Mouse (Mus musculus) megakaryocyte, adult 5-6 weeks (primary cell): ENCODE data around the gene Scand1. TPM values are rescaled to one million over a fixed set of nuclear protein-coding genes. Genes with fewer than 3 reads are reported as not detected.

Source experiments
- total RNA-seq, 2 experiments: library from RNA; stranded (forward) in 1 of 2; stranded (reverse) in 1 of 2; fragments of 153-499, 151-499 nt in 1 of 2; fragments of 221-1000, 200-1000 nt in 1 of 2; gene quantifications; 2 replicates each; pipeline versions ENCODE4 v1.2.3 to v1.2.4; 2015 to 2017

The Scand1 gene
- total RNA-seq, 2 experiments from 2014 or later = 8.7 to 11.9 TPM

Other genes with a start within 250 kb of the Scand1 start
- 0.30 and 0.31 TPM in 2 replicates for gene Spag4, start 247.5 kb downstream of the Scand1 start, total RNA-seq (2015)
- 0.07 and 2.1 TPM in 2 replicates for gene Spag4, start 247.5 kb downstream of the Scand1 start, total RNA-seq (2017)
- gene Cpne1, start 200.7 kb downstream of the Scand1 start, total RNA-seq (2015) = 56.5 and 58.3 TPM in 2 replicates
- 30.2 and 31.1 TPM in 2 replicates for gene Cpne1, start 200.7 kb downstream of the Scand1 start, total RNA-seq (2017)
- gene Rbm12, start 200.7 kb downstream of the Scand1 start, total RNA-seq (2015) = 23.9 and 34.5 TPM in 2 replicates
- 31.8 and 39.9 TPM in 2 replicates for gene Rbm12, start 200.7 kb downstream of the Scand1 start, total RNA-seq (2017)
- gene Gm28036, start 185.6 kb downstream of the Scand1 start, total RNA-seq (2015) = 0.38 and 6.3 TPM in 2 replicates
- gene Gm28036, start 185.6 kb downstream of the Scand1 start, total RNA-seq (2017) = 25.2 and 25.8 TPM in 2 replicates
- 53.8 and 63.6 TPM in 2 replicates for gene Romo1, start 168.7 kb downstream of the Scand1 start, total RNA-seq (2015)
- 10.0 and 11.0 TPM in 2 replicates for gene Romo1, start 168.7 kb downstream of the Scand1 start, total RNA-seq (2017)
- 32.8 and 37.4 TPM in 2 replicates for gene Nfs1, start 168.5 kb downstream of the Scand1 start, total RNA-seq (2015)
- 21.3 and 22.0 TPM in 2 replicates for gene Nfs1, start 168.5 kb downstream of the Scand1 start, total RNA-seq (2017)
- 443 and 462 TPM in 2 replicates for gene Rbm39, start 132.5 kb downstream of the Scand1 start, total RNA-seq (2015)
- 508 and 552 TPM in 2 replicates for gene Rbm39, start 132.5 kb downstream of the Scand1 start, total RNA-seq (2017)
- gene Phf20, start 116.2 kb downstream of the Scand1 start, total RNA-seq (2015) = 25.9 and 34.6 TPM in 2 replicates
- 27.1 and 55.5 TPM in 2 replicates for gene Phf20, start 116.2 kb downstream of the Scand1 start, total RNA-seq (2017)
- 3.6 and 6.2 TPM in 2 replicates for gene Cnbd2, start 405 bp downstream of the Scand1 start, total RNA-seq (2015)
- gene Cnbd2, start 405 bp downstream of the Scand1 start, total RNA-seq (2017) = 16.2 and 24.5 TPM in 2 replicates
- gene Epb41l1, start 108.2 kb upstream of the Scand1 start, total RNA-seq (2015) = 0.71 and 0.98 TPM in 2 replicates
- 0.48 and 0.69 TPM in 2 replicates for gene Epb41l1, start 108.2 kb upstream of the Scand1 start, total RNA-seq (2017)
- gene Aar2, start 234.9 kb upstream of the Scand1 start, total RNA-seq (2015) = 7.5 and 10.2 TPM in 2 replicates
- 5.8 and 6.4 TPM in 2 replicates for gene Aar2, start 234.9 kb upstream of the Scand1 start, total RNA-seq (2017)